Mouse (Mus musculus): ENCODE results near the gene Cyp2d9. TPM values are rescaled to one million over a fixed set of nuclear protein-coding genes. Genes with fewer than 3 reads are reported as not detected.
"Not testable (repeated sequence)": the region's sequence is repeated elsewhere in the genome, so short reads cannot be mapped to it uniquely, and the experiment has no call there.

Cyp2d9 gene
- not detected for total RNA-seq (2021)
- long read RNA-seq, experiment 1 = 0 reads
- long read RNA-seq, experiment 2 = 0 reads

GRCm38 (mm10) chr15:82433137-82433536 is at the start of gene Cyp2d9:
Gene Cyp2d9 (plus strand): TSS chr15:82433437.
- intact Hi-C loops (cut with DNase I) = no loop called here

GRCm38 (mm10) chr15:82385729-82386128 is 47.5 kb upstream of the Cyp2d9 start:
- no peak for DNase-seq
- intact Hi-C loops (cut with DNase I) = no loop called here

More at GRCm38 (mm10) chr15:82433137-82433536, at the start of gene Cyp2d9:
- DNase-seq = no peak

- DNase-seq; intact Hi-C loops (cut with DNase I): not testable (repeated sequence)
Measured at GRCm38 (mm10) chr15:82389916-82390315, 43.3 kb upstream of the Cyp2d9 start.

GRCm38 (mm10) chr15:82393922-82394321 is 39.3 kb upstream of the Cyp2d9 start, which contains the start of gene Cyp2d11:
Gene Cyp2d11 (minus strand): TSS chr15:82394022.
- intact Hi-C loops (cut with DNase I); DNase-seq: not testable (repeated sequence)

- intact Hi-C loops (cut with DNase I); DNase-seq: not testable (repeated sequence)
Measured at GRCm38 (mm10) chr15:82395955-82396354, 37.3 kb upstream of the Cyp2d9 start.

- intact Hi-C loops (cut with DNase I) = no loop called here
- no peak for DNase-seq
Measured at GRCm38 (mm10) chr15:82401516-82401915, 31.7 kb upstream of the Cyp2d9 start.

GRCm38 (mm10) chr15:82402106-82402505 is 31.1 kb upstream of the Cyp2d9 start:
- intact Hi-C loops (cut with DNase I) = no loop called here
- no peak for DNase-seq

- DNase-seq = no peak
- intact Hi-C loops (cut with DNase I) = no loop called here
Measured at GRCm38 (mm10) chr15:82402741-82403140, 30.5 kb upstream of the Cyp2d9 start.

- intact Hi-C loops (cut with DNase I) = no loop called here
Measured at GRCm38 (mm10) chr15:82403606-82404005, 29.6 kb upstream of the Cyp2d9 start.

GRCm38 (mm10) chr15:82404163-82404562 is 29.1 kb upstream of the Cyp2d9 start:
- intact Hi-C loops (cut with DNase I) = no loop called here

More at GRCm38 (mm10) chr15:82403606-82404005, 29.6 kb upstream of the Cyp2d9 start:
- no peak for DNase-seq

GRCm38 (mm10) chr15:82406981-82407380 is 26.3 kb upstream of the Cyp2d9 start, which contains the start of gene Cyp2d10:
Gene Cyp2d10 (minus strand): TSS chr15:82407195.
- DNase-seq = no peak
- intact Hi-C loops (cut with DNase I) = no loop called here

More at GRCm38 (mm10) chr15:82404163-82404562, 29.1 kb upstream of the Cyp2d9 start:
- DNase-seq = no peak

- no peak for DNase-seq
- intact Hi-C loops (cut with DNase I) = no loop called here
Measured at GRCm38 (mm10) chr15:82407536-82407935, 25.7 kb upstream of the Cyp2d9 start.

GRCm38 (mm10) chr15:82416797-82417789 is 16.1 kb upstream of the Cyp2d9 start:
- peak; percentile 78 to 85 for DNase-seq
- intact Hi-C loops (cut with DNase I) = loop anchor here (1.0 to 5.0 kb wide), 3 partner anchors 35 to 149 kb away; partner anchors contain the start of genes Cyp2d22 and Ndufa6

- DNase-seq = no peak
- intact Hi-C loops (cut with DNase I) = loop anchor here (5.0 kb wide), 1 partner anchor 36 kb away; the partner anchor contains the start of gene Cyp2d22
Measured at GRCm38 (mm10) chr15:82418616-82419015, 14.6 kb upstream of the Cyp2d9 start.

GRCm38 (mm10) chr15:82422935-82423334 is 10.3 kb upstream of the Cyp2d9 start:
- DNase-seq = no peak
- intact Hi-C loops (cut with DNase I) = no loop called here

- intact Hi-C loops (cut with DNase I) = no loop called here
- no peak for DNase-seq
Measured at GRCm38 (mm10) chr15:82423471-82423870, 9.8 kb upstream of the Cyp2d9 start.

- intact Hi-C loops (cut with DNase I) = no loop called here
- no peak for DNase-seq
Measured at GRCm38 (mm10) chr15:82433621-82434020, 384 bp downstream of the Cyp2d9 start.

- DNase-seq = no peak
- intact Hi-C loops (cut with DNase I) = no loop called here
Measured at GRCm38 (mm10) chr15:82434541-82434940, 1.3 kb downstream of the Cyp2d9 start.

- DNase-seq = no peak
- intact Hi-C loops (cut with DNase I) = no loop called here
Measured at GRCm38 (mm10) chr15:82435011-82435410, 1.8 kb downstream of the Cyp2d9 start.

- intact Hi-C loops (cut with DNase I) = no loop called here
- DNase-seq = no peak
Measured at GRCm38 (mm10) chr15:82435606-82436005, 2.4 kb downstream of the Cyp2d9 start.

GRCm38 (mm10) chr15:82437975-82438617 is 4.9 kb downstream of the Cyp2d9 start:
- DNase-seq = no peak
- intact Hi-C loops (cut with DNase I) = no loop called here

Data from gastrocnemius, postnatal 36 days (tissue).